Mouse (Mus musculus) CH12.LX (cell line): Measurements from ENCODE around the gene Prkn. TPM values are rescaled to one million over a fixed set of nuclear protein-coding genes. Genes with fewer than 3 reads are reported as not detected.

Experiments
- DNase-seq: peaks from one replicate; pipeline ENCODE4 v3.0.0-alpha.2; 2013; ENCODE audit errors: extremely low read depth
- H3K27ac ChIP-seq: 2 replicates; pipeline ENCODE4 v1.5.1; 2012; ENCODE audit warnings: low read depth, mild to moderate bottlenecking, control low read depth, moderate library complexity; ENCODE audit not compliant: insufficient read depth
- H3K27me3 ChIP-seq: replicated peaks from 2 replicates; pipeline ENCODE3; 2012; ENCODE audit warnings: inconsistent platforms
- H3K36me3 ChIP-seq, 2 experiments: replicated peaks in 1 of 2; 2 replicates each; pipeline versions ENCODE3 to v1.6.1; 2012; ENCODE audit warnings: inconsistent platforms in 1 of 2, low read length in 1 of 2, mild to moderate bottlenecking in 1 of 2, mixed read lengths in 1 of 2, moderate library complexity in 1 of 2; ENCODE audit not compliant: control insufficient read depth in 1 of 2, insufficient read depth in 1 of 2
- H3K4me1 ChIP-seq, 2 experiments: 2 replicates each; pipeline ENCODE4 v1.6.1; 2012; ENCODE audit warnings: inconsistent platforms in 1 of 2, moderate library complexity in 1 of 2; ENCODE audit not compliant: insufficient read depth in 2 of 2, control insufficient read depth in 1 of 2
- H3K4me2 ChIP-seq: 2 replicates; pipeline ENCODE4 v1.6.1; 2012; ENCODE audit warnings: low read depth, mild to moderate bottlenecking, control low read depth; ENCODE audit not compliant: poor library complexity, insufficient read depth, severe bottlenecking
- H3K4me3 ChIP-seq, 3 experiments: fragments of 150-350 bp in 1 of 3; sonication (generic) in 1 of 3; replicated peaks in 1 of 3; 2 replicates each; pipeline versions ENCODE3 to v1.5.1; 2011 to 2012; ENCODE audit warnings: low read depth in 2 of 3, low read length in 2 of 3, mild to moderate bottlenecking in 2 of 3, moderate library complexity in 2 of 3, control low read depth in 1 of 3, improper control_type of control experiment in 1 of 3, inconsistent platforms in 1 of 3, mixed read lengths in 1 of 3; ENCODE audit not compliant: poor library complexity in 1 of 3
- H3K79me2 ChIP-seq: replicated peaks from 2 replicates; pipeline ENCODE4 v1.6.1; 2012; ENCODE audit warnings: mild to moderate bottlenecking, moderate library complexity; ENCODE audit not compliant: control insufficient read depth, poor library complexity, insufficient read depth, severe bottlenecking; ENCODE audit errors: extremely low read depth
- H3K9ac ChIP-seq: 2 replicates; pipeline ENCODE4 v1.6.1; 2012; ENCODE audit warnings: low read depth, mild to moderate bottlenecking, control low read depth, moderate library complexity; ENCODE audit not compliant: insufficient read depth
- H3K9me3 ChIP-seq: replicated peaks from 2 replicates; pipeline ENCODE3; 2012; ENCODE audit warnings: low read length, inconsistent platforms, mixed read lengths
- CHD1 ChIP-seq: IDR thresholded peaks from 2 replicates; pipeline ENCODE4 v1.6.1; 2012; ENCODE audit warnings: low read depth, low read length, improper control_type of control experiment, inconsistent platforms
- CHD2 ChIP-seq: IDR thresholded peaks from 2 replicates; pipeline ENCODE4 v1.6.1; 2011; ENCODE audit warnings: low read length, improper control_type of control experiment
- E2F4 ChIP-seq: IDR thresholded peaks from 2 replicates; pipeline ENCODE4 v1.6.1; 2011; ENCODE audit warnings: low read depth, low read length, improper control_type of control experiment; ENCODE audit not compliant: insufficient replicate concordance
- EP300 ChIP-seq: IDR thresholded peaks from 2 replicates; pipeline ENCODE4 v1.6.1; 2011; ENCODE audit warnings: low read length, improper control_type of control experiment
- JUN ChIP-seq: IDR thresholded peaks from 2 replicates; pipeline ENCODE4 v1.6.1; 2011; ENCODE audit warnings: low read depth, mild to moderate bottlenecking, low read length, improper control_type of control experiment, moderate library complexity; ENCODE audit not compliant: insufficient read depth
- JUND ChIP-seq: conservative IDR thresholded peaks from 2 replicates; pipeline ENCODE4 v1.6.1; 2011; ENCODE audit warnings: low read depth, low read length, improper control_type of control experiment
- KAT2A ChIP-seq: IDR thresholded peaks from 2 replicates; pipeline ENCODE4 v1.6.1; 2012; ENCODE audit warnings: low read length, improper control_type of control experiment, inconsistent platforms; ENCODE audit not compliant: insufficient replicate concordance
- MAX ChIP-seq: IDR thresholded peaks from 2 replicates; pipeline ENCODE4 v1.6.1; 2011; ENCODE audit warnings: low read length, improper control_type of control experiment
- MAZ ChIP-seq: IDR thresholded peaks from 2 replicates; pipeline ENCODE4 v1.6.1; 2012; ENCODE audit warnings: low read depth, mild to moderate bottlenecking, inconsistent platforms, low read length, improper control_type of control experiment, moderate library complexity
- MYC ChIP-seq: IDR thresholded peaks from 2 replicates; pipeline ENCODE4 v1.6.1; 2011; ENCODE audit warnings: low read depth, mild to moderate bottlenecking, improper control_type of control experiment, low read length
- POLR2A ChIP-seq: IDR thresholded peaks from 2 replicates; pipeline ENCODE4 v1.6.1; 2011; ENCODE audit warnings: low read depth, mild to moderate bottlenecking, improper control_type of control experiment, low read length
- POLR2AphosphoS2 ChIP-seq: IDR thresholded peaks from 2 replicates; pipeline ENCODE4 v1.6.1; 2011; ENCODE audit warnings: low read depth, low read length, improper control_type of control experiment
- TCF12 ChIP-seq: IDR thresholded peaks from 2 replicates; pipeline ENCODE4 v1.6.1; 2014; ENCODE audit warnings: low read depth, mild to moderate bottlenecking, inconsistent platforms, low read length, improper control_type of control experiment
- ZNF384 ChIP-seq: IDR thresholded peaks from 2 replicates; pipeline ENCODE4 v1.6.1; 2012; ENCODE audit warnings: low read depth, low read length, improper control_type of control experiment, inconsistent platforms
- dilution Hi-C: fragments of 300-500 bp; cut with MboI; formaldehyde crosslinking; loops from 2 replicates; pipeline ENCODE4 v1.14.3; 2020; ENCODE audit warnings: low sequenced_read_pairs; ENCODE audit not compliant: extremely low pct_unique_long_range_greater_than_20kb, extremely low pct_ligation_motif_present
- in situ Hi-C: fragments of 300-500 bp; cut with MboI; formaldehyde crosslinking; loops from 3 replicates; pipeline ENCODE4 v1.14.3; 2019; ENCODE audit warnings: low sequenced_read_pairs, low pct_ligation_motif_present, low pct_unique_long_range_greater_than_20kb, mixed read lengths
- polyA plus RNA-seq: library from polyadenylated mRNA; unstranded; fragments of >175 nt; gene quantifications from 2 replicates; pipeline ENCODE4 v1.2.1, GENCODE M21; 2012; ENCODE audit warnings: low read depth; ENCODE audit not compliant: insufficient read length
- total RNA-seq, 2 experiments: library from RNA; depleted of rRNA; stranded (reverse); fragments of 300-350 nt in 1 of 2; fragments of >200 nt in 1 of 2; gene quantifications; 2 replicates each; pipeline ENCODE4 v1.2.3; 2012 to 2014

The Prkn gene
- total and polyA plus RNA-seq, 3 experiments = 0.08 TPM; not detected in 2

DNA sequence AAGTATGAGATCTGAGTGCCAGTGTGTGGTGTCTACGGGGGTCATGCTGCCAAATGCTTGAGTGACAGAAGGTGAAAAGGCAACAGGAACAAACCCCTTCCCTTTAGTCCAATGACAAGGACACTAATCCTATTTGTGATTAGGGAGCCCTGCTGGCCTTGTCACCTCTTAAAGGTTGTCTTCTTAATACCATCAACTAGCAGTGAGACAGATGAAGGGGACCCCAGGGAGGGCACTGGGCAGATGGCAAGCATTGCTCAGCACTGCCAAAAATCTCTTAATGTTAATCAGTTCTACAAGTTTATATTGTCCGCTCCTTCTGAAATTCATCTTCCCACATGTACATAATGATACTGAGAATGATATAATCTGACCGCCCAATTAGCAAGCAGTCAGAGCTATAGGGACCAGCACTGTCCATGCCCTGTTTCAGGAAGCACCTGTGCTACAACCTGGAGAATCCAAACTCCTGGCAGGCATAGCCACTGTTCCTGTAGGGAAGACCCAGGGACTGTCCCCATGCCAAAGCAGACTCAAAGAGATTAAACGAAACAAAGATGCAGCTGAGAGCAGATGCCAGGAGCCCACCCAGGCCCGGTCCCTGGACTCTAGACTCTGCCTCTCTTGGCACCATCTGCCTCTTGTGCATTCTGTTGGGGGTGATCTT, 1250.2 kb downstream of the Prkn start:
- H3K79me2 ChIP-seq = no peaks in the 10 kb centered on the region
- no peak overlapping the region for H3K9ac ChIP-seq
- no peak for DNase-seq
- H3K4me2 ChIP-seq = no peak overlapping the region
- H3K27ac ChIP-seq = no peak overlapping the region
- no peak overlapping the region for H3K4me3 ChIP-seq
- H3K36me3 ChIP-seq = no peaks in the 10 kb centered on the region
- in situ Hi-C loops = no loop called here
- TF ChIP-seq EP300 = no peak
- no peak for TF ChIP-seq MAX
- TF ChIP-seq ZNF384 = no peak
- no peak for TF ChIP-seq JUND
- no peak for TF ChIP-seq POLR2A
- TF ChIP-seq E2F4 = no peak
- TF ChIP-seq MYC = no peak
- no peak for TF ChIP-seq TCF12
- no peak for TF ChIP-seq CHD1
- TF ChIP-seq CHD2 = no peak
- no peak for TF ChIP-seq MAZ
- TF ChIP-seq JUN = no peak
- no peak for TF ChIP-seq POLR2AphosphoS2
- no peak for TF ChIP-seq KAT2A
- H3K9me3 ChIP-seq = no peaks in the 10 kb centered on the region
- H3K4me1 ChIP-seq = peaks cover 0 to 12% of the 10 kb centered on the region in 2 experiments; a peak in 2 of 4 replicates
- dilution Hi-C loops = no loop called here
- H3K27me3 ChIP-seq = peaks cover 2% of the 10 kb centered on the region

DNA sequence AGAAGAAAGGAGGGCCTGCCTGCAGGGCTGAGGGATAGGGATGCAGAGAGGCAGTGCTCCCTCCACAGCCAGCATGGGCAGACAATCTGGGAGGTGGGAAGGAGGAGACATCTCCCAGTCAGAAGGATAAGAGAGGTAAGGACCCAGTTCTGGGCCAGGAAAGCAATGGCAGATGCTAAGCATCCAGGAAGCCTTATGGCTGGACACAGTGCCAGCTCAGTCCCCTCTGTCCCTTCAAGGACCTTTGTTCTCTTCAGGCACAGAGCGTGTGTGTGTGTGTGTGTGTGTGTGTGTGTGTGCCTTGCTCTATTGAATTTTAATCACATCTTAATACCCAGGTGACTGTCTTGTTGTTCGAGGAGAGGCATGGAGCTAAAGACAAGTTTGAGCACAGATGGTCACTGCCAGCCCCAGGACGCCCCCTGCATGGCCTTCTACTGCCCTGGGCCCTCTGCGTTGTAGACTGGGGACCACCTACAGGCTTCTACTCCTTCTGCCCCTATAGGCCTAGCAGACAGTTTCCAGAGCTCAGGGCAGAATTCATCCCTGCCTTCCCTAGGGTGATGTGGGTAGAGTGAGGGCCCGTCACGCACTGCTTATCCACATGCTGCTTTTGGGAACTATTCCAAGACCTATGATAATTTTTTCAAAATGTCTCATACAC, 1252.8 kb downstream of the Prkn start:
- Histone ChIP-seq H3K79me2 (no peaks in the 10 kb centered on the region), H3K27ac (no peak overlapping the region), H3K9ac (no peak overlapping the region), H3K4me3 (no peak overlapping the region), H3K4me1 (peaks cover 0 to 12% of the 10 kb centered on the region in 2 experiments; a peak in 2 of 4 replicates), H3K27me3 (peaks cover 2% of the 10 kb centered on the region), H3K9me3 (no peaks in the 10 kb centered on the region), H3K36me3 (no peaks in the 10 kb centered on the region), H3K4me2 (no peak overlapping the region)
- DNase-seq = no peak
- dilution Hi-C loops = no loop called here
- in situ Hi-C loops = no loop called here
- no peak for TF ChIP-seq KAT2A
